Mouse (Mus musculus): ENCODE measurements at regions not wholly inside any gene's neighbourhood (a gene's known extent, or its start where the extent isn't known, plus 50 kb on each side); places are given as distances from the start of the nearest gene placed in this dataset.

- no peak for DNase-seq
Observed at GRCm38 (mm10) chr15:24297236-24297635, 1116.3 kb downstream of the Basp1 start.

- no peak for DNase-seq
Observed at GRCm38 (mm10) chr15:24296798-24297197, 1116.8 kb downstream of the Basp1 start.

- DNase-seq: no peak
Observed at GRCm38 (mm10) chr15:24275100-24275499, 1138.5 kb downstream of the Basp1 start.

- DNase-seq: peak; percentile 16
Observed at GRCm38 (mm10) chr15:24267360-24267759, 1146.2 kb downstream of the Basp1 start.

Data from embryo, embryonic 11 days (tissue).